ENCODE assay signal across 8 mouse cellular contexts in genomic region chr9:99436182-99437030, GRCm38 (mm10). TPM values are rescaled to one million over a fixed set of nuclear protein-coding genes. Genes with fewer than 3 reads are reported as not detected.
DNase-seq lines count a peak whose midpoint lies in the region; ATAC-seq and TF ChIP-seq lines count a peak whose summit lies in the region.

No protein-coding gene starts in this region.

- H3K27ac ChIP-seq in cerebellum, adult 2 months (ENCODE audit: insufficient read depth, low read length), result peak overlapping the region; percentile 87

- peak; percentile 46 for ATAC-seq in frontal cortex, adult (ENCODE audit: low TSS enrichment)
- peak; percentile 9 to 43; a peak in 3 of 4 replicates for ATAC-seq in hematopoietic stem cell, adult 5-6 weeks (replicated peaks in 1 of 2; ENCODE audit: insufficient read depth in 1 of 2, low FRiP score in 2 of 2, low TSS enrichment in 1 of 2, low read depth in 1 of 2, poor library complexity in 2 of 2, severe bottlenecking in 2 of 2)

- no peak for TF ChIP-seq CTCF in cerebellum, adult 2 months (IDR thresholded peaks at IDR 0.05; ENCODE audit: borderline replicate concordance, insufficient read depth, low read depth, low read length)

- H3K4me1 ChIP-seq in cerebellum, adult 2 months (ENCODE audit: control insufficient read depth, insufficient read depth, low read length), result peaks cover 19% of the 10 kb centered on the region

- DNase-seq in Muller cell, postnatal 12 days (ENCODE audit: inconsistent ontology term), result peak; percentile 83
- DNase-seq in cerebellum, adult 2 months, result peak; percentile 84 to 87
- peak; percentile 78 to 84 for DNase-seq in layer of hippocampus, postnatal 10 days (ENCODE audit: low spot score in 2 of 2)
- DNase-seq in lung, postnatal 10 days, result peak; percentile 79
- DNase-seq in ovary, postnatal 36 days (ENCODE audit: low spot score), result peak; percentile 87
- DNase-seq in thymus, postnatal 4 days, result peak; percentile 67

- no peak for TF ChIP-seq POLR2A in cerebellum, adult 2 months (IDR thresholded peaks at IDR 0.05; ENCODE audit: borderline replicate concordance, insufficient read depth, low read length)

- no peaks in the 10 kb centered on the region for H3K27me3 ChIP-seq in cerebellum, adult 2 months (ENCODE audit: control insufficient read depth, insufficient read depth, low read length)

- 1% methylated on average over 86 of the region's 86 CpGs for WGBS in cerebellum, adult 2 months

- peak overlapping the region; percentile 91 for H3K4me3 ChIP-seq in cerebellum, adult 2 months (replicated peaks; ENCODE audit: insufficient read depth, low read depth, low read length)

RNA-seq across cellular contexts. Expression of gene Mras, which starts 0.8 kb away (rescaled TPM):
- 68.9 and 81.5 TPM in 2 replicates for polyA plus RNA-seq in cerebellum, adult 2 months (2012; rRNA removed)
- 4.9 and 5.5 TPM in 2 replicates for total RNA-seq in hematopoietic stem cell, adult 5-6 weeks (2017)
- total RNA-seq in layer of hippocampus, postnatal 10 days (2021), result 10 to 100 TPM; 77.8 to 96.3 TPM

RNA-seq across cellular contexts. Expression of gene Nme9, which starts 14.9 kb away (rescaled TPM):
- 0.15 and 0.49 TPM in 2 replicates for polyA plus RNA-seq in cerebellum, adult 2 months (2012; rRNA removed)
- total RNA-seq in hematopoietic stem cell, adult 5-6 weeks (2017), result not detected in 2 replicates
- under 1 TPM; 0.65 to 0.89 TPM for total RNA-seq in layer of hippocampus, postnatal 10 days (2021)

Comparison
In these comparisons a context has a peak if more than half of its experiments do, and no peak if none do; other contexts are left out.
1. Peak in every context shown above with its lines: DNase-seq, ATAC-seq, H3K4me3 ChIP-seq and H3K27ac ChIP-seq.
2. RNA of gene Mras, which starts 0.8 kb away (total RNA-seq): 77.8 to 96.3 TPM in layer of hippocampus, postnatal 10 days; 4.9 to 5.5 TPM in hematopoietic stem cell, adult 5-6 weeks; every median in the first group is over 10 times any median in the second.